Mouse (Mus musculus) liver, embryonic 13.5 days (tissue): ENCODE data around the gene Slc4a5. TPM values are rescaled to one million over a fixed set of nuclear protein-coding genes. Genes with fewer than 3 reads are reported as not detected.

Experiments
- ATAC-seq: fragments of 200-750 bp; cut with Nextera tagmentation; 2 replicates; pipeline ENCODE4 v1.8.0; 2017; ENCODE audit warnings: low read depth, mild to moderate bottlenecking, moderate number of reproducible peaks, moderate library complexity
- DNase-seq: peaks from one replicate; pipeline ENCODE4 v3.0.0; 2022
- H3K27ac ChIP-seq: fragments of 300-500 bp; sonication (generic); 2 replicates; pipeline ENCODE4 v1.5.1; 2015; ENCODE audit warnings: moderate library complexity, mild to moderate bottlenecking, inconsistent platforms
- H3K27me3 ChIP-seq: fragments of 300-500 bp; sonication (generic); 2 replicates; pipeline ENCODE4 v1.6.1; 2015; ENCODE audit warnings: mild to moderate bottlenecking, inconsistent platforms
- H3K36me3 ChIP-seq: fragments of 300-500 bp; sonication (generic); 2 replicates; pipeline ENCODE4 v1.6.1; 2015; ENCODE audit warnings: mild to moderate bottlenecking, inconsistent platforms
- H3K4me1 ChIP-seq: fragments of 300-500 bp; sonication (generic); replicated peaks from 2 replicates; pipeline ENCODE4 v1.6.1; 2015; ENCODE audit warnings: inconsistent platforms
- H3K4me2 ChIP-seq: fragments of 300-500 bp; sonication (generic); 2 replicates; pipeline ENCODE4 v1.6.1; 2015; ENCODE audit warnings: inconsistent platforms, mild to moderate bottlenecking, moderate library complexity
- H3K4me3 ChIP-seq: fragments of 300-500 bp; sonication (generic); replicated peaks from 2 replicates; pipeline ENCODE4 v1.5.1; 2015; ENCODE audit warnings: mild to moderate bottlenecking, inconsistent platforms
- H3K9ac ChIP-seq: fragments of 300-500 bp; sonication (generic); 2 replicates; pipeline ENCODE4 v1.6.1; 2015; ENCODE audit warnings: mild to moderate bottlenecking, inconsistent platforms
- H3K9me3 ChIP-seq: fragments of 300-500 bp; sonication (generic); replicated peaks from 2 replicates; pipeline ENCODE4 v1.6.1; 2016; ENCODE audit warnings: inconsistent platforms
- WGBS: fragments of 180-500 bp; shearing (Covaris S2); methylation state at CpG from one replicate; pipeline ENCODE4 v1.1.7; 2015; ENCODE audit not compliant: insufficient replicate concordance; 5-methylcytosine and 5-hydroxymethylcytosine counted together
- polyA plus RNA-seq: library from polyadenylated mRNA; unstranded; fragments of >200 nt; fragmentation: Nextera tagmentation; extraction: Ambion mirVana; gene quantifications from 2 replicates; pipeline ENCODE4 v1.2.1, GENCODE M21; 2015

The Slc4a5 gene
- polyA plus RNA-seq, 1 experiment from 2014 or later, result 0.89 TPM

- no peak overlapping the region for H3K9ac ChIP-seq
- no peak overlapping the region for H3K27ac ChIP-seq
- peaks cover 36% of the 10 kb centered on the region for H3K4me1 ChIP-seq
- H3K4me3 ChIP-seq, result no peak overlapping the region
- no peak for ATAC-seq
- peaks cover 98% of the 10 kb centered on the region for H3K36me3 ChIP-seq
- no peaks in the 10 kb centered on the region for H3K9me3 ChIP-seq
- H3K27me3 ChIP-seq, result no peaks in the 10 kb centered on the region
- H3K4me2 ChIP-seq, result no peak overlapping the region
- DNase-seq, result no peak
- 81% methylated on average over 7 of the region's 7 CpGs for WGBS
Observed at GRCm38 (mm10) chr6:83309017-83309416, 89.4 kb downstream of the Slc4a5 start.

GRCm38 (mm10) chr6:83311206-83311605, 91.6 kb downstream of the Slc4a5 start:
- Histone ChIP-seq H3K4me3 (0 out of 2 replicates have a peak overlapping the region, but pooled peaks have one; percentile 7), H3K4me1 (peaks cover 58% of the 10 kb centered on the region), H3K27me3 (no peaks in the 10 kb centered on the region), H3K36me3 (peaks cover 78% of the 10 kb centered on the region), H3K9me3 (no peaks in the 10 kb centered on the region), H3K4me2 (peak overlapping the region; percentile 52), H3K27ac (peak overlapping the region; percentile 92), H3K9ac (peak overlapping the region; percentile 55)
- peak; percentile 42; the same call in 1 of the 2 replicates for ATAC-seq
- peak; percentile 59 for DNase-seq
- WGBS, result 60% methylated on average over 11 of the region's 11 CpGs

- H3K9me3 ChIP-seq, result no peaks in the 10 kb centered on the region
- WGBS, result 80% methylated on average over 7 of the region's 7 CpGs
- H3K4me1 ChIP-seq, result peaks cover 65% of the 10 kb centered on the region
- peak overlapping the region; percentile 52 for H3K4me2 ChIP-seq
- DNase-seq, result no peak
- no peaks in the 10 kb centered on the region for H3K27me3 ChIP-seq
- no peak overlapping the region for H3K4me3 ChIP-seq
- peak overlapping the region; percentile 55; the same call in 1 of the 2 replicates for H3K9ac ChIP-seq
- peaks cover 70% of the 10 kb centered on the region for H3K36me3 ChIP-seq
- ATAC-seq, result no peak
- peak overlapping the region; percentile 92 for H3K27ac ChIP-seq
Observed at GRCm38 (mm10) chr6:83312021-83312420, 92.4 kb downstream of the Slc4a5 start.

- no peaks in the 10 kb centered on the region for H3K9me3 ChIP-seq
- H3K27me3 ChIP-seq, result no peaks in the 10 kb centered on the region
- peak; percentile 77 for DNase-seq
- WGBS, result 37% methylated on average over 8 of the region's 8 CpGs
- H3K4me1 ChIP-seq, result peaks cover 65% of the 10 kb centered on the region
- peak; percentile 71 for ATAC-seq
- peak overlapping the region; percentile 55 for H3K9ac ChIP-seq
- H3K4me2 ChIP-seq, result peak overlapping the region; percentile 52
- peaks cover 65% of the 10 kb centered on the region for H3K36me3 ChIP-seq
- peak overlapping the region; percentile 92 for H3K27ac ChIP-seq
- H3K4me3 ChIP-seq, result no peak overlapping the region
Observed at GRCm38 (mm10) chr6:83312514-83312913, 92.9 kb downstream of the Slc4a5 start.

GRCm38 (mm10) chr6:83315293-83315692, 95.7 kb downstream of the Slc4a5 start:
- Histone ChIP-seq H3K4me2 (peak overlapping the region; percentile 81), H3K9ac (peak overlapping the region; percentile 88), H3K27ac (peak overlapping the region; percentile 92), H3K36me3 (peaks cover 39% of the 10 kb centered on the region), H3K4me3 (peak overlapping the region; percentile 83), H3K27me3 (no peaks in the 10 kb centered on the region), H3K4me1 (peaks cover 70% of the 10 kb centered on the region), H3K9me3 (no peaks in the 10 kb centered on the region)
- ATAC-seq, result no peak
- no peak for DNase-seq

- H3K9me3 ChIP-seq, result no peaks in the 10 kb centered on the region
- 3% methylated on average over 10 of the region's 10 CpGs for WGBS
- peak overlapping the region; percentile 92 for H3K27ac ChIP-seq
- H3K4me1 ChIP-seq, result peaks cover 64% of the 10 kb centered on the region
- H3K4me3 ChIP-seq, result peak overlapping the region; percentile 83
- peaks cover 31% of the 10 kb centered on the region for H3K36me3 ChIP-seq
- H3K27me3 ChIP-seq, result no peaks in the 10 kb centered on the region
- ATAC-seq, result no peak
- DNase-seq, result peak; percentile 69
- peak overlapping the region; percentile 81 for H3K4me2 ChIP-seq
- peak overlapping the region; percentile 88 for H3K9ac ChIP-seq
Observed at GRCm38 (mm10) chr6:83316022-83316421, 96.4 kb downstream of the Slc4a5 start.

- WGBS, result under 1% methylated on average over 52 of the region's 52 CpGs
- H3K4me3 ChIP-seq, result peak overlapping the region; percentile 83
Observed at GRCm38 (mm10) chr6:83317108-83317741, 97.6 kb downstream of the Slc4a5 start.

GRCm38 (mm10) chr6:83321927-83322326, 102.3 kb downstream of the Slc4a5 start:
- Histone ChIP-seq H3K9ac (no peak overlapping the region), H3K27me3 (no peaks in the 10 kb centered on the region), H3K4me2 (no peak overlapping the region), H3K9me3 (no peaks in the 10 kb centered on the region), H3K36me3 (0 out of 2 replicates have a peak, but pooled peaks cover 8% of the 10 kb centered on the region), H3K4me3 (no peak overlapping the region), H3K27ac (no peak overlapping the region; the same call in 1 of the 2 replicates), H3K4me1 (peaks cover 34% of the 10 kb centered on the region)
- 63% methylated on average over 1 of the region's 1 CpGs for WGBS
- ATAC-seq (no peak), DNase-seq (no peak)

More at GRCm38 (mm10) chr6:83317108-83317741, 97.6 kb downstream of the Slc4a5 start:
- peak overlapping the region; percentile 92 for H3K27ac ChIP-seq
- DNase-seq (peak; percentile 88), ATAC-seq (peak; percentile 93)
- peak overlapping the region; percentile 88 for H3K9ac ChIP-seq
- peaks cover 52% of the 10 kb centered on the region for H3K4me1 ChIP-seq
- no peaks in the 10 kb centered on the region for H3K9me3 ChIP-seq
- H3K36me3 ChIP-seq, result peaks cover 19% of the 10 kb centered on the region
- no peaks in the 10 kb centered on the region for H3K27me3 ChIP-seq
- H3K4me2 ChIP-seq, result peak overlapping the region; percentile 81

GRCm38 (mm10) chr6:83322794-83323193, 103.2 kb downstream of the Slc4a5 start:
- DNase-seq, result no peak
- 69% methylated on average over 2 of the region's 2 CpGs for WGBS

GRCm38 (mm10) chr6:83323652-83324419, 104.2 kb downstream of the Slc4a5 start:
- no peaks in the 10 kb centered on the region for H3K9me3 ChIP-seq
- peaks cover 17% of the 10 kb centered on the region for H3K36me3 ChIP-seq
- H3K27ac ChIP-seq, result peak overlapping the region; percentile 53
- no peaks in the 10 kb centered on the region for H3K27me3 ChIP-seq
- 43% methylated on average over 8 of the region's 8 CpGs for WGBS
- peak overlapping the region; percentile 9; the same call in 1 of the 2 replicates for H3K4me3 ChIP-seq
- ATAC-seq (no peak), DNase-seq (no peak)
- H3K9ac ChIP-seq, result peak overlapping the region; percentile 47
- H3K4me1 ChIP-seq, result peaks cover 44% of the 10 kb centered on the region
- H3K4me2 ChIP-seq, result peak overlapping the region; percentile 88

More at GRCm38 (mm10) chr6:83322794-83323193, 103.2 kb downstream of the Slc4a5 start:
- H3K4me3 ChIP-seq, result no peak overlapping the region
- ATAC-seq, result no peak
- H3K4me1 ChIP-seq, result peaks cover 38% of the 10 kb centered on the region
- peak overlapping the region; percentile 23; the same call in 1 of the 2 replicates for H3K27ac ChIP-seq
- H3K4me2 ChIP-seq, result no peak overlapping the region
- H3K9ac ChIP-seq, result no peak overlapping the region
- H3K27me3 ChIP-seq, result no peaks in the 10 kb centered on the region
- H3K9me3 ChIP-seq, result no peaks in the 10 kb centered on the region
- peaks cover 10% of the 10 kb centered on the region for H3K36me3 ChIP-seq
